Mouse (Mus musculus) lung, adult 18-20 months (tissue): ENCODE measurements around the gene Tmem218.

ENCODE experiments used
- DNase-seq, 2 experiments: peaks; one replicate each; pipeline ENCODE4 v3.0.0; 2022; ENCODE audit warnings: mixed read lengths in 2 of 2

Gene Tmem218

GRCm38 (mm10) chr9:37207929-37208411 lies at the start of gene Tmem218:
Gene Tmem218, plus strand, starts transcription at chr9:37208223.
- peak; percentile 93 to 96 for DNase-seq

- no peak for DNase-seq
Measured at GRCm38 (mm10) chr9:37160686-37161085, 47.3 kb upstream of the Tmem218 start.

DNA sequence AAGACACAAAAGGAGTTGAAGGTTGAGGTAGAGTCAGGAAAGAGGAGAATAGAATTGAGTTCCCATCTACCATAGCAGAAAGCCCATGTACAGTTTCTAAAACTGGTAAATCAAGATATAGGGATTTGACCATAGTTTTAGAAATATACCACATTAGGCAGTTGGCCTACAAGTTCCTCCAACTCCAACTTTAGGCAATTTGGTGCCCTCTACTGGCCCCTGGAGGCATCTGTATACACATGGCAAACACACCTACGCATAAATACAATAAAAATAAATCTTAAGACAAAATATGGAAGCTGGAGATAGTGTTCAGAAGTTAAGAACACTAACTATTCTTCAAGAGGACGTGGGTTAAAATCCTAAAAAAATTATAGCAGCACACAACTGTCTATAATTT lies 41.1 kb upstream of the Tmem218 start:
- no peak for DNase-seq

DNA sequence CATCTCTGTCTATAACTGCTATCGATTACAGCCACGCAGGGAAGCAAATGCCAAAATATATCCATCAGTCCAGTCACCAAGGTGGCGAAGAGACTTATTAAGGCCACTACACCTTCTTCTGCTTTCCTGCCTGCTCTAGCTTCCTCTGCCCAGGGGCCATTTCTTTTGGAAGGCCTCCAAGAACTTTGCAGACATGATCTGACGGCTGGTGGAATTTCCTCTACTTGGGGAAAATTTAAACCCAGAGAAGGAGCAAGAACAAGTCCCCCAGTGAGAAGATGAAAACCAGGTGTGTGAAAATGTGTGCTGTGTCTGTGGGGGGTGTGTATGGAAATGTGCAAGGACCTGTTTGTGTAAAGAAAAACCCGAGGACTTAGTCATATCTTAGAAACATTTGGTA lies 34.6 kb upstream of the Tmem218 start:
- DNase-seq, result no peak

DNA sequence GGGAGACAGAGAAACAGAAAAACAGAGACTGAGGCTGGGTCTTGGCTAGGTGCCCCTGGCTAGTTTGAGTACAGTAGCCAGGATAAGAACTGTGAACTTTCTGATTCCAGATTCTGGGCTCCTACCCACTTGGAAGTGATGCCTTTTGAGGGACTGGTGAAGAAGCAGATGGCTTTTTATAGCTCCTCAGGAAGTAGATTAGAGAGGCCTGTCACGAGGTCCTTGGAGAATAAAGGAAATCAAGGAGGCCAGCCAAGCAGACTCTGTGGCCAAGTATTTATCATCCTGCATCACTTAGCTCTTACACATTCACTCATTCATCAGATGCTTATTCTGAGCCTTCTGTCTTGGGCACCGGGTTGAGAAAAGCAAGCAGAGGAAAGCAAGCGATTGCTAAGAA lies 32.0 kb upstream of the Tmem218 start:
- DNase-seq, result no peak

DNA sequence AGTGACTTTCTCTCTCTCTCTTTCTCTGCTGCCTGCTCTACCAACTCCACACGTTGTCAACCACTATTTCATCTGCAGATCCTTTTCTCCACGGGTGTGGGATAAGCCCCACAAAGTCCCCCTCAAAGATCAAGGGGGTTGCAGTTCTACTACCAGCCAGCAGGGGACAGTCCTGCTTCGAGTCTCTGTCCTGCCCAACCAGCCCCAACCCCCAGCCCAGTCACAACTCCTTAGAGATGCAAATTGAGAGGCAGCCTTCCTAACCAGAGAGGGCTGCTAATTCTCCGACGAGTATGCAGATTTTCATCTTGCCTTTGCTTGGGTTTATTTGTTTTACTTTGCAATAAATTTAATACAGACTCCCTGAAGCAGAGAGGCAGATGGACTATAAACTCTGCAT lies 30.9 kb upstream of the Tmem218 start:
- peak; percentile 28 to 40 for DNase-seq

DNA sequence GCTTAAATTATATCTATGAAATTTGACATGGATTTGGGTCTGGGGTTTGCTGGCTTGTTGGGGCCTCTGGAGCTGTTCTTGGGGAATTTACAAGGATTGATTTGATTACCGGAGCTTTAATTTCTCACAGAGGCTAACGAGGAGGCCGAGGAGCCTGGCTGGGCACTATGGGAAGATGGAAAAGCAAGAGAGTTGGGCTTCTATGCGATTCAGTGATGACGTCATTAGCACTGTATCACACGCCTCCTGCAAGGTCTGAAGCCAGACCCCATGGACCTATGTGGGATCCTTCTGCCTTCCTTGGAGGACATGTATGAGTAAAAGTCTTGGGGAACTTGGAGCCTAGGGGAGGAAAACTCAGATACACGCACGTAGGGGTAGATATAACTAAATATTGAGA lies 30.5 kb upstream of the Tmem218 start:
- DNase-seq, result no peak

GRCm38 (mm10) chr9:37178911-37179310 lies 29.1 kb upstream of the Tmem218 start:
- DNase-seq, result no peak

DNA sequence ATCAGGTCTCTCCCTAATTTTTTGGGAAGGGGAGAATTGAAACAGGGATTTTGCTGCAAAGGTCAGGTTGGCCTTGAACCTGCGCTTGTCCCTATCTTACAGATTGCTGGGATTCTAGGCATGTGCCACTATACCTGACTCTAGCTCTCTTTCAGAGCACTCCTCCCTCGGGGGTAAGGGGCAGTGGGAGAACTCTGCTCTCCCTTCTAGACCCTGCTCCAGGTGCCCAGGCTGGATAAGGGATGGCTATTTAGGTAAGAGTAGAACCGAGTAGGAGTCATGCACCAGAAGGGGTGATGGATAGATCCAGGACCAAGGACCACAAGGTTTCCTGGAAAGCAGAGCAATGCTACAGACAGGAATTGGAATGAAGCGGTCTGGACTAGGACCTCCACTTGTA lies 28.4 kb upstream of the Tmem218 start:
- no peak for DNase-seq

- DNase-seq, result no peak
Measured at GRCm38 (mm10) chr9:37181596-37181995, 26.4 kb upstream of the Tmem218 start.

GRCm38 (mm10) chr9:37183176-37183575 lies 24.8 kb upstream of the Tmem218 start:
- DNase-seq, result no peak

GRCm38 (mm10) chr9:37187407-37187806 lies 20.6 kb upstream of the Tmem218 start:
- no peak for DNase-seq

DNA sequence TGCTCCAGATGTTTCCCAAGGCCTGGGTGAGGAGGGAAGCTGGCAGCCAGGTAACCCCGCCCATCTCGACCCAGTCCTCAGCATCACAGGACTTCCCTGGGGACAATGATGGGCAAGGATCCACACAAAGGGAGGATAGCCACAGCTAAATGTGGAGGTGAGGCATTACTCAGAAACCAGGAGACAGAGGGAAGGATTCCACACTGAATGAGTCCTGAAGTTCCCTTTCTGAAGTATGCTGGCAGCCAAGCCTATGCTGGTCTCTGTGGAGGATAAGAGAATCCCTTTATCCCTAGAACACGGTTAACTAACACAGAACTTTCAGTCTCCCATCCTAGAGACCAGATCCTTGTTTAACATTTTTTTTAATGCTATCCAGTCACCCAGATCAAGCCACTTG lies 20.0 kb upstream of the Tmem218 start:
- DNase-seq, result no peak

DNA sequence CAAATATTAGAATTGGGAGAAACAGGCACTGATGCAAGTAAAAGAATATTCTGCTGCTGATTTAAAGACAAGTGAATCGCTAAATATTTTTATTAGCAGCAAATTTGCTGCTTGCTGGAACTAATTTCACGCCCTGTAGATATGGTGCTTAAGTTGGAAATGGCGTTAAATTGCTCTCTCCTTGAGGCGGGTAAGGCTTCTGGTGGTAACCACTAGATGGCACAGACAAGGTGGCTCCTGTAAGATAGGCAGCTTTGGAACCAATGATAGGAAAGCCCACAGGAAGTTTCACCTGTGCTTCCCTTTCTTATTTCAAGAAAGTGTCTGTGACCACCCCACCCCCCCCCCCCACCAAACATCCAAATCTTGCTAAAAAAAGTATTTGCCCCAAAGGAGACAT lies 11.0 kb upstream of the Tmem218 start:
- DNase-seq, result no peak

DNA sequence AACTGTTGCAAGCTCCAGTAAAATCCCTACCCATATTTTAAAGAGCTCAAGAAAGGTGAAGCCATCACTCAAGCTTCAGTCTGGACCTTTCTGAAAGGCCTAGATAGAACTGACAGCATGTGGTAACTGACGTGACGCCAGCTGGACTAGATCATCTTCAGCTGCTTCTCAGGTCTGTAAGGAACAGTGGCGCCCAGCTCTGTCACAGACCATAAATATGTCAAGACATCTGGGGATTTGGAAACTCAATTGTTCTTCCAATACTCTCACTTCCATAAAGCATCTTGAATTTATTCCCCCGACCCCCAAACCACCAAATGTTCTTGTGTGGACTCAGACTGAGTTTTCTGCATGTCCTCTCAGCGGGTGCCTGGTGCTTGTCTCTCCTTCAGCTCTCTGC lies 7.6 kb upstream of the Tmem218 start:
- DNase-seq, result peak; percentile 9 to 30

- DNase-seq, result no peak
Measured at GRCm38 (mm10) chr9:37203884-37204283, 4.1 kb upstream of the Tmem218 start.

GRCm38 (mm10) chr9:37213060-37213738 lies 5.2 kb downstream of the Tmem218 start:
- no peak for DNase-seq

DNA sequence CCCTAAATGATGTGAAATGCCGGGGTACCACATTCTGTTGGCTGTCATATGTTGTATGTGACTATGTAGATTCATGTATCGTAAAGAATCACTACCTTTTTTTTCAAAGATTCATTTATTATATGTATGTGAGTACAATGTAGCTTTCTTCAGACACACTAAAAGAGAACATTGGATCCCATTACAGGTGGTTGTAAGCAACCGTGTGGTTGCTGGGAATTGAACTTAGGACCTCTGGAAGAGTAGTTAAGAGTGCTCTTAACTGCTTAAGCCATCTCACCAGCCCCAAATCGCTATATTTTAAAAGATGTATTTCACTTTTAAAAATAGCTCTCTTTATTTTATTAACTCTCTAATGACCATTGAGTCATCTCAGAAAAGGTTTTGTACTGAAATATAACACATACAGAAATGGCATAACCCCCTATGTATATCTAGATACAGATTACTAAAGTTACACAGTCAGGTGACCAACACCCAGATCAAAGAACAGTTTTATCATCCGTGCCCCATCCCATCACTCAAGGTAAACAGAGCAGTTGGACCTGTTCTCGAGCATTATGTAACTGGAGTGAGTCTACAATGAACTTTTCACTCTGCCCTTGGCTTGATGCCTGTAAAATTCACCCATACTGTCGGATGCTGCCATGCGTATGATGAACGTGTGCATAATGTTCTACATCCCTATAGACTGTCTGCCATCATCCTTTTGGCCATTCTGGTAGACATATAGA lies 6.5 kb downstream of the Tmem218 start:
- no peak for DNase-seq

DNA sequence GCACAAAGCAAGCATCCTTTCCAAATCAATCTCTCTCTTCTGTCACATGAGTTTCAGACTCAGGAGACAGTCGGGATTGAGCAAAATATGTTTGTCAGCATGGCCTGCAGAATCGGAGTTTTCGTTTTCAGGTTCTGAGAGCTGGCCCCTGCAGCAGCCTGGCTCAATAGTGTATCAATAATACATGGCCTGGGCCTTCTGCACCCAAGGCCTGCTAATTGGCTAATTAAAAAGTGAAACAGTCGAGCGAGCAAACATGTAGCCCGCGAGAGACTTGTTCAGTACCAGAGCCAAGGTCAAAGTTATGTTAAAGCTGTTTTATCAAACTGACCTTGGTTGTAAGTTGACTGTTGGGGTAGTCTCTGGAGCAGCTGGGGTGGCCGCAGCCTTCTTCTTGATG lies 12.7 kb downstream of the Tmem218 start:
- no peak for DNase-seq

GRCm38 (mm10) chr9:37225581-37225980 lies 17.6 kb downstream of the Tmem218 start:
- DNase-seq, result no peak

DNA sequence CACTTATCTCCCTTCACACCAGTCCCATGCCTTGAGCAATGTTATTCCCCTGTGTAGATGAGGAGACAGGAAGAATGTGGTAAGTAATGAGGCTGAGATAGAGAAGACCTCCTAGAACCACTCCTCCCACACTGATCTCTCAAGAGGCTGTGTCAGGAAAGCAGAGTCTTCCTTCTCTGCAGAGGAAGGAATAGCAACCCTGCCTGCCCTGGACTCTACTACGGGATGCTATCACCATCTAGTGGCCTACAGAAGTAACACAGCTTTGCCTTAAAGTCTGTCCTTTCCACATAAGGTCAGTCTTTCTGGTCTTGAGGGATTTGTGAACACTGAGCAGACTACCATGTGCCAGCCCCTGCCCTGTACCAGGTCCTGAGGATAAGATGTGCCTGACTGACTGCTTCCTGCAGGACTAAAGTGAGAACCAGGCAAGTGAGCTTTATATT lies 21.9 kb downstream of the Tmem218 start:
- peak; percentile 46 to 57 for DNase-seq

- no peak for DNase-seq
Measured at GRCm38 (mm10) chr9:37230486-37231195, 22.6 kb downstream of the Tmem218 start.
